Mouse (Mus musculus) thymus, postnatal 0 days (tissue): ENCODE results near the gene Tspyl2. TPM values are rescaled to one million over a fixed set of nuclear protein-coding genes. Genes with fewer than 3 reads are reported as not detected.

Experiments used
- polyA plus RNA-seq: library from polyadenylated mRNA; unstranded; fragments of >200 nt; fragmentation: Nextera tagmentation; extraction: Ambion mirVana; gene quantifications from 2 replicates; pipeline ENCODE4 v1.2.1, GENCODE M21; 2015

The Tspyl2 gene
- polyA plus RNA-seq, 1 experiment from 2014 or later: 9.6 TPM

Other genes starting within 250 kb of the Tspyl2 start
- 0.88 and 0.89 TPM in 2 replicates for gene Iqsec2, start 198.2 kb downstream of the Tspyl2 start, polyA plus RNA-seq
- gene Kdm5c, start 109.4 kb downstream of the Tspyl2 start, polyA plus RNA-seq: 19.4 and 23.9 TPM in 2 replicates
- 10.2 and 13.7 TPM in 2 replicates for gene Kantr, start 14.9 kb downstream of the Tspyl2 start, polyA plus RNA-seq
- 0.26 and 0.35 TPM in 2 replicates for gene Gpr173, start 26.3 kb upstream of the Tspyl2 start, polyA plus RNA-seq
- not detected in 2 replicates for gene Cldn34a, start 220.9 kb upstream of the Tspyl2 start, polyA plus RNA-seq